Mouse (Mus musculus) embryonic facial prominence, embryonic 10.5 days (tissue): Measurements from ENCODE around the gene R3hdm4. TPM values are rescaled to one million over a fixed set of nuclear protein-coding genes. Genes with fewer than 3 reads are reported as not detected.

Experiments used
- DNase-seq: peaks from one replicate; pipeline ENCODE4 v3.0.0-alpha.2; 2017; ENCODE audit warnings: low spot score
- H3K27ac ChIP-seq: fragments of 300-500 bp; sonication (generic); replicated peaks from 2 replicates; pipeline ENCODE4 v1.5.1; 2016; ENCODE audit warnings: mild to moderate bottlenecking
- H3K27me3 ChIP-seq: fragments of 300-500 bp; sonication (generic); replicated peaks from 2 replicates; pipeline ENCODE4 v1.6.1; 2016; ENCODE audit warnings: low read depth, mild to moderate bottlenecking; ENCODE audit not compliant: poor library complexity, severe bottlenecking
- H3K36me3 ChIP-seq: fragments of 300-500 bp; sonication (generic); replicated peaks from 2 replicates; pipeline ENCODE4 v1.6.1; 2016; ENCODE audit warnings: mild to moderate bottlenecking, moderate library complexity
- H3K4me1 ChIP-seq: fragments of 300-500 bp; sonication (generic); 2 replicates; pipeline ENCODE4 v1.6.1; 2016
- H3K4me3 ChIP-seq: fragments of 300-500 bp; sonication (generic); 2 replicates; pipeline ENCODE4 v1.5.1; 2016; ENCODE audit warnings: mild to moderate bottlenecking, moderate library complexity
- H3K9me3 ChIP-seq: fragments of 300-500 bp; sonication (generic); 2 replicates; pipeline ENCODE4 v1.6.1; 2016; ENCODE audit warnings: mild to moderate bottlenecking
- WGBS: fragments of 180-500 bp; shearing (Covaris S2); methylation state at CpG from one replicate; pipeline ENCODE4 v1.1.7; 2016; 5-methylcytosine and 5-hydroxymethylcytosine counted together
- polyA plus RNA-seq: library from polyadenylated mRNA; unstranded; fragments of >200 nt; fragmentation: Nextera tagmentation; extraction: Ambion mirVana; gene quantifications from 2 replicates; pipeline ENCODE4 v1.2.1, GENCODE M21; 2016

The R3hdm4 gene
- polyA plus RNA-seq, 1 experiment from 2014 or later = 136 TPM

- DNase-seq = peak; percentile 82
- Histone ChIP-seq H3K27me3 (peaks cover 63% of the 10 kb centered on the region), H3K9me3 (no peaks in the 10 kb centered on the region), H3K4me3 (peak overlapping the region; percentile 16; the same call in 1 of the 2 replicates), H3K27ac (no peak overlapping the region), H3K36me3 (no peaks in the 10 kb centered on the region), H3K4me1 (peaks cover 40% of the 10 kb centered on the region)
- WGBS = 15% methylated on average over 22 of the region's 22 CpGs
These were observed 37.5 kb downstream of the R3hdm4 start for GRCm38 (mm10) chr10:79883297-79884084.

DNA sequence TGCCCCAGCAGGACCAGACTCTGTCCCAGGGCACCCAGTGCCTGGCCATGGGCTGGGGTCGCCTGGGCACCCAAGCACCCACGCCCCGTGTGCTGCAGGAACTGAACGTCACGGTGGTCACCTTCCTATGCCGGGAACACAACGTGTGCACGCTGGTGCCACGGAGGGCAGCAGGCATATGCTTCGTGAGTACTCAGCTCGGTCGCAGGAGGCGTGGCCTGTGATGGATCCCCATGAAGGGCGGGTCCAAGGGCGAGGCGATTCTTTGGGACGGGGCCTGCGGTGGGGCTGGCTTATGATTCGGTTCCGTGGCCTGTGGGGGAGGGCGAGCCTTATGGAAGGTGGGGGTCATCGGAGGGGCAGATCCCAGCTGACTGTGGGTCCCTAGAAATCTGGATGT, 39.0 kb downstream of the R3hdm4 start:
- DNase-seq = peak; percentile 39
- peaks cover 51% of the 10 kb centered on the region for H3K4me1 ChIP-seq
- H3K4me3 ChIP-seq = peak overlapping the region; percentile 47
- no peaks in the 10 kb centered on the region for H3K9me3 ChIP-seq
- 5% methylated on average over 22 of the region's 22 CpGs for WGBS
- H3K27me3 ChIP-seq = peaks cover 57% of the 10 kb centered on the region
- H3K36me3 ChIP-seq = no peaks in the 10 kb centered on the region
- no peak overlapping the region for H3K27ac ChIP-seq

- H3K4me3 ChIP-seq = 0 out of 2 replicates have a peak overlapping the region, but pooled peaks have one; percentile 5
- peaks cover 57% of the 10 kb centered on the region for H3K27me3 ChIP-seq
- 13% methylated on average over 9 of the region's 9 CpGs for WGBS
- H3K4me1 ChIP-seq = peaks cover 53% of the 10 kb centered on the region
- no peak for DNase-seq
- no peaks in the 10 kb centered on the region for H3K9me3 ChIP-seq
- H3K36me3 ChIP-seq = no peaks in the 10 kb centered on the region
- no peak overlapping the region for H3K27ac ChIP-seq
These were observed 40.3 kb downstream of the R3hdm4 start for GRCm38 (mm10) chr10:79880721-79881120.

DNA sequence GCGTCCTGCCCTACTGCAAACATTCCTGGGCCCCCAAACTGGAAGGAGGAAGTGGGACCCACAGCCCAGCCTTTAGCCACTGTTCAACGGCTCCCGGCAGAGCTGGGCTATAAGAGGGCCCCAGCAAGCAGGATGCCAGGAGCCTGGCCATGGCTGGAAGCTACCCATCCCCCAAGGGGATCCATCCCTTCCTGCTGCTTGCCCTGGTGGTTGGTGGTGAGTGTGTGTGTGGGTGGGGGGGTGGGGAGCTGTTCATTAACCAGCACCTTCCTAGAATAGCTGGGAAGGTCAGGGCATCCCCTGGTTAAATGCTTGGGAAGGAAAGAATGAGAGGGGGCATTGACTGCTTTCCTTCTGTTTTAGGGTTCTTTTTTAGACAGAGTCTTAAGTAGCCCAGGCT, 41.5 kb downstream of the R3hdm4 start:
- Histone ChIP-seq H3K4me1 (peaks cover 62% of the 10 kb centered on the region), H3K4me3 (no peak overlapping the region), H3K27me3 (peaks cover 57% of the 10 kb centered on the region), H3K36me3 (no peaks in the 10 kb centered on the region), H3K9me3 (no peaks in the 10 kb centered on the region), H3K27ac (no peak overlapping the region)
- DNase-seq = no peak
- 51% methylated on average over 3 of the region's 3 CpGs for WGBS

DNA sequence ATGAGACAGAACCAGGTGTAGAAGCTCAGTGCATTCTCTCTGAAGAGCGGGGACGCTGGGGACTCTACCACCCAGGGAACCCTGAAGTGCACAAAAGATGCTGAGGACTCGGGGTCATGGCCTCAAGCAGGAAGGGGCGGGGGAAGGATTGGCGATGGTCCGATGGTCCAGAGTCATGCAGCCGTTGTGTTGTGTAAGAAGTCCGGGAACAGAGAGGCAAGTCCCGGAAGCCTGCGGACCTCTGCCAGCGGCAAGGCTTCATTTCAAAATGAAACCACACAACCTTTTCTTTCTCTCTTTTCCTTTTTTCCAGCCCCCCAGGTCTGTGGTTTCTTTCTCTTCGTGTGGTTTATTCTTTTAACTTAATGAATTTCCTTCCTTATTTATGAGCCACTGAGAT, 43.3 kb downstream of the R3hdm4 start:
- no peak for DNase-seq
- H3K36me3 ChIP-seq = peaks cover 2% of the 10 kb centered on the region; the same call in 1 of the 2 replicates
- H3K27me3 ChIP-seq = peaks cover 39% of the 10 kb centered on the region
- 55% methylated on average over 12 of the region's 12 CpGs for WGBS
- H3K27ac ChIP-seq = no peak overlapping the region
- peaks cover 69% of the 10 kb centered on the region for H3K4me1 ChIP-seq
- H3K9me3 ChIP-seq = no peaks in the 10 kb centered on the region
- no peak overlapping the region for H3K4me3 ChIP-seq

- Histone ChIP-seq H3K9me3 (no peaks in the 10 kb centered on the region), H3K27me3 (peaks cover 33% of the 10 kb centered on the region), H3K4me1 (peaks cover 69% of the 10 kb centered on the region), H3K4me3 (no peak overlapping the region), H3K27ac (no peak overlapping the region), H3K36me3 (peaks cover 8% of the 10 kb centered on the region)
- no peak for DNase-seq
- 45% methylated on average over 1 of the region's 1 CpGs for WGBS
These were observed 43.8 kb downstream of the R3hdm4 start for GRCm38 (mm10) chr10:79877174-79877573.

DNA sequence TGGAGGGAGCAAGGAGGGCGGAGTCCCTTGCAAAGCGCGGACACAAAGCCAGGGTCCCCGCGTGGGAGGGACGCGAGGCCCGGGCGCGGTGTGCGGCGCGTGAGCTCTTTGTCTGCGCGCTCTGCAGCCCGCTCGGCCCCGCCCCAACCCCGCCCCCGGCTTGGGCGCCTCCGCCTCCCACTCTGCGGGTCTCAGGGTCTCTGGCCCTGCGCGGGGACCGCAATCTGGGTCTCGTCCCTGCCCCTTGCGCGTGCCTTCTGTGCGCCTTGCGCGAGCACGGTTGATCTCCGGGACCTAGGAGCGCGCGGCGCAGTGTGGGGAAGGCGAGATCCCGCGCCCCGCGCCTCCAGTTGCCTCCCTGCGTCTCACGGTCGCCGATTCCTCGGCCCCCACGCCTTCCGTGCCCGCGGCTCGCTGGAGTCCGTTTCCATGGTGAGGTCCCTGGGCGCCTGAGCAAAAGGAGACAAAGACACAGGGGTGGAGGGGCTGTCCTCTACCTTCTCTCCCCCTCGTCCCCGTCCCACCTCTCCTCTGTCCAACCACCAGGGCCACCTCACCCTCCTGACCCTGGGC, 46.6 kb downstream of the R3hdm4 start, which contains the start of the genes Prtn3 and Plppr3:
TSS of gene Prtn3 (plus strand) at position 187 of the 573 bp plus-strand sequence.
TSS of gene Plppr3 (minus strand) at position 345 of the 573 bp plus-strand sequence.
- under 1% methylated on average over 57 of the region's 57 CpGs for WGBS
- Histone ChIP-seq H3K27me3 (peaks cover 5% of the 10 kb centered on the region; the same call in 1 of the 2 replicates), H3K4me1 (peaks cover 50% of the 10 kb centered on the region), H3K9me3 (no peaks in the 10 kb centered on the region), H3K4me3 (peak within 1 kb of the TSS; percentile 91), H3K36me3 (peaks cover 34% of the 10 kb centered on the region), H3K27ac (peak within 1 kb of the TSS; percentile 98)
- DNase-seq = peak; percentile 89

DNA sequence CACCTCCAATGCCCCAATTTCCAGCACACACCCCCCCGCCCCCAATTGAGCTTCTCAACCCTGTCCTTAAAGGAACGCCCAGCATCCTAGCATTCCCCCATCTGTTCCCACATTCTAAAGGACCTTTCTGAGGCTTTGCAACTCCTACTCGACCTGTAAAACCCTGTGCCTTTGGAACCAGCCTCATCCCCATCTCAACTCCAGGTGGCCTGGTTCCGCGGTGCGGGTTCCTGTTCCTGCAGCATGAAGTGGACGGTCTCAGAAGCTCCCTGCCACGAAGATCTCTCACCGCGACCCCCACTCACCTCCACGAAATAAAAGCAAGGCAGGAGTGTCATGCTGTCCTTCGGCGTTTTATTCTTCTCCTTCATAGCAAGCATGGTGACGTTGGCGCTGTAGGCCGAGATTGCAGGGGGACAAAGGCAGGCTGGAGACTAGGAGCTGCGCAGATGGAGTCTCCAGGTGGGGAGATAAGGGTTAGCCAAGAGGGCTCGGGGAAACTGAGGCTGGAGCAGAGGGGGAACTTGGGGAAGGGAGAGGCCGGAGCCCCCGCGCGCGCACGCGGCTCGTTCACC, 47.2 kb downstream of the R3hdm4 start:
- H3K27me3 ChIP-seq = 0 out of 2 replicates have a peak, but pooled peaks cover 4% of the 10 kb centered on the region
- WGBS = 2% methylated on average over 26 of the region's 26 CpGs
- H3K9me3 ChIP-seq = no peaks in the 10 kb centered on the region
- H3K4me1 ChIP-seq = peaks cover 48% of the 10 kb centered on the region
- no peak for DNase-seq
- H3K36me3 ChIP-seq = peaks cover 40% of the 10 kb centered on the region
- H3K27ac ChIP-seq = peak overlapping the region; percentile 98
- peak overlapping the region; percentile 91 for H3K4me3 ChIP-seq

DNA sequence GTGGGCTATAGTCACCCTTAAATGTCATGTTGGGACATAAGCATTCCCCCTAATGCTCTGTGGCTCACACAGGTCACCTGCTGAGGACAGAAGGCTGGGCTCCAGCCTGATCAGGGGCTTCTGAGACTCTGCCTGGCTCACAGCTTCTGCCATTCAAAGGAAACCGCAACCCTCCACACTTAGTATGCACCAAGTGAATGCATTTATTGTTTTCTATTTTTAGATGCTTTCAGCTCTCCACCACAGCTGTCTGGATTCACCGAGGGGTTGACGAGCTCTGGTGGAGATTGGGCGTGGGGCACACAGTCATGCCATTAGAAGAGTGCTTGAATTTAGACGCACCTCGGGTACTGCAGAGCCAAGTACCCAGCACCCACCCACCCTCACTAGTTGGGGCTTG, 47.7 kb downstream of the R3hdm4 start:
- Histone ChIP-seq H3K36me3 (peaks cover 44% of the 10 kb centered on the region), H3K4me1 (peaks cover 48% of the 10 kb centered on the region), H3K4me3 (peak overlapping the region; percentile 91), H3K9me3 (no peaks in the 10 kb centered on the region), H3K27ac (peak overlapping the region; percentile 98), H3K27me3 (0 out of 2 replicates have a peak, but pooled peaks cover under 1% of the 10 kb centered on the region)
- WGBS = 15% methylated on average over 6 of the region's 6 CpGs
- no peak for DNase-seq

DNA sequence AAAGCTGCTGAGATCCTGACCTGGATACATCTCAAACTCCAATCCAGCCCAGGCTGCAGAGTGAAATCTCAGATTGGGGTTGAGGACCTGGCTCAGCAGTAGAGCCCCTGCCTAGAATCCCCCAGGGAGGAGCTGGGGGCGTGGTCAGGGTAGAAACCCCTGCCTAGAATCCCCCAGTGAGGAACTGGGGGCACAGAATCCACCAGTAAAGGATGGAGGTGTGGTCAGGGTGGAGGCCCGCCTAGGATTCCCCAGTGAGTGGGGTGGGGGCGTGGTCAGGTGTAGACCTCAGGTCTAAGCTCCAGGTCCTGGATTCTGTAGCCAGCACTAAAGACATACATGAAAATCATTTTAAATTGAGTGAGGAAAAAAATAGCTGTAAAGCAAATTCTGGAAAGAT, 48.1 kb downstream of the R3hdm4 start:
- Histone ChIP-seq H3K4me3 (peak overlapping the region; percentile 91), H3K27ac (peak overlapping the region; percentile 98), H3K36me3 (peaks cover 46% of the 10 kb centered on the region), H3K27me3 (no peaks in the 10 kb centered on the region), H3K4me1 (peaks cover 46% of the 10 kb centered on the region), H3K9me3 (no peaks in the 10 kb centered on the region)
- peak; percentile 43 for DNase-seq
- 46% methylated on average over 3 of the region's 3 CpGs for WGBS

- Histone ChIP-seq H3K4me1 (peaks cover 41% of the 10 kb centered on the region), H3K36me3 (peaks cover 55% of the 10 kb centered on the region), H3K9me3 (no peaks in the 10 kb centered on the region), H3K4me3 (peak overlapping the region; percentile 91), H3K27me3 (no peaks in the 10 kb centered on the region), H3K27ac (no peak overlapping the region)
- WGBS = 94% methylated on average over 8 of the region's 8 CpGs
- DNase-seq = no peak
These were observed 49.2 kb downstream of the R3hdm4 start for GRCm38 (mm10) chr10:79871845-79872244.

DNA sequence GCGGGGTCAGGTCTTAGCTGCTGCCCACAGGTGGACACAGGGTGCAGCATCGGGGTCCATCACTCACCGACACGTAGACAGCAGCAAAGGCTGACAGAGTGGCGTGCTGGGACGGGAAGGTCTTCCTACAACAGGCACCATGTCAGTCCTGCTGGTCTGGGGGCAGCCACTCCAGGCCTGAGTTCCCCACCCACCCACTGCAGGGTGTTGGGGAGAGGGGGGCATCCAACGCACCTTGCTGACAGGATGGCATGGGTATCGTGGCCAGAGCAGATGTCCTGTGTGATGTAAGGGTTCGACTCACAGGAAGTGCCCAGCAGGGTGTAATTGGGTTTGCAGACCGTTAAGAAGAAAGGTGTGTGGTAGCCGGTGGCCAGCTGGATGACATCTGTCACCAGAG, 54.4 kb downstream of the R3hdm4 start:
- H3K4me3 ChIP-seq = peak overlapping the region; percentile 25; the same call in 1 of the 2 replicates
- 85% methylated on average over 11 of the region's 11 CpGs for WGBS
- peaks cover 94% of the 10 kb centered on the region for H3K36me3 ChIP-seq

More for the DNA sequence above, 54.4 kb downstream of the R3hdm4 start:
- H3K4me1 ChIP-seq = 0 out of 2 replicates have a peak, but pooled peaks cover 20% of the 10 kb centered on the region
- H3K27ac ChIP-seq = no peak overlapping the region
- DNase-seq = no peak
- no peaks in the 10 kb centered on the region for H3K9me3 ChIP-seq
- H3K27me3 ChIP-seq = no peaks in the 10 kb centered on the region
